Mouse (Mus musculus) cerebellum, adult (tissue): Measurements from ENCODE around the gene Phf21b.
A peak's percentile ranks its signal among the peaks of the same experiment; 100 is the strongest.
"Not testable (repeated sequence)": the region's sequence is repeated elsewhere in the genome, so short reads cannot be mapped to it uniquely, and the experiment has no call there.

ENCODE experiments used
- ATAC-seq: cut with Nextera tagmentation; 2 replicates; pipeline ENCODE4 v1.9.2; 2017; ENCODE audit warnings: mild to moderate bottlenecking, moderate library complexity, mixed read lengths; ENCODE audit not compliant: insufficient number of reproducible peaks, low FRiP score, low TSS enrichment

Gene Phf21b

GRCm38 (mm10) chr15:84787161-84787560 lies 68.7 kb downstream of the Phf21b start:
- no peak for ATAC-seq

- ATAC-seq, result no peak
These were observed 71.0 kb downstream of the Phf21b start for GRCm38 (mm10) chr15:84784812-84785211.

GRCm38 (mm10) chr15:84778587-84778986 lies 77.3 kb downstream of the Phf21b start:
- no peak for ATAC-seq

GRCm38 (mm10) chr15:84775421-84776174 lies 80.3 kb downstream of the Phf21b start:
- ATAC-seq, result no peak

GRCm38 (mm10) chr15:84772191-84773111 lies 83.4 kb downstream of the Phf21b start:
- 0 out of 2 replicates have a peak, but pooled peaks have one; percentile 57 for ATAC-seq

- ATAC-seq, result no peak
These were observed 86.1 kb downstream of the Phf21b start for GRCm38 (mm10) chr15:84769641-84770341.

GRCm38 (mm10) chr15:84768531-84768930 lies 87.3 kb downstream of the Phf21b start:
- ATAC-seq, result not testable (repeated sequence)

GRCm38 (mm10) chr15:84766621-84767020 lies 89.2 kb downstream of the Phf21b start:
- ATAC-seq, result no peak

- no peak for ATAC-seq
These were observed 92.4 kb downstream of the Phf21b start for GRCm38 (mm10) chr15:84763423-84763812.

- ATAC-seq, result no peak
These were observed 93.0 kb downstream of the Phf21b start for GRCm38 (mm10) chr15:84762712-84763422.

- ATAC-seq, result no peak
These were observed 97.4 kb downstream of the Phf21b start for GRCm38 (mm10) chr15:84758493-84758892.

GRCm38 (mm10) chr15:84756426-84756825 lies 99.4 kb downstream of the Phf21b start:
- ATAC-seq, result no peak

- peak; percentile 76 for ATAC-seq
These were observed 100.9 kb downstream of the Phf21b start for GRCm38 (mm10) chr15:84754987-84755386.

GRCm38 (mm10) chr15:84745831-84746230 lies 110.0 kb downstream of the Phf21b start:
- no peak for ATAC-seq

- ATAC-seq, result no peak
These were observed 111.5 kb downstream of the Phf21b start for GRCm38 (mm10) chr15:84744308-84744707.

- ATAC-seq, result no peak
These were observed 112.5 kb downstream of the Phf21b start for GRCm38 (mm10) chr15:84743347-84743746.

GRCm38 (mm10) chr15:84741573-84741972 lies 114.3 kb downstream of the Phf21b start:
- ATAC-seq, result no peak

- no peak for ATAC-seq
These were observed 117.6 kb downstream of the Phf21b start for GRCm38 (mm10) chr15:84738246-84738645.

- ATAC-seq, result no peak
These were observed 118.9 kb downstream of the Phf21b start for GRCm38 (mm10) chr15:84736994-84737346.

- ATAC-seq, result no peak
These were observed 119.4 kb downstream of the Phf21b start for GRCm38 (mm10) chr15:84736346-84736993.
